Mouse (Mus musculus) kidney, embryonic 15.5 days (tissue): Measurements from ENCODE around the gene Ampd3. TPM values are rescaled to one million over a fixed set of nuclear protein-coding genes. Genes with fewer than 3 reads are reported as not detected.

Experiments
- ATAC-seq: fragments of 200-750 bp; cut with Nextera tagmentation; replicated peaks from 2 replicates; pipeline ENCODE4 v1.8.0; 2017; ENCODE audit warnings: moderate TSS enrichment; ENCODE audit not compliant: low FRiP score
- H3K27ac ChIP-seq: fragments of 300-500 bp; sonication (generic); 2 replicates; pipeline ENCODE4 v1.5.1; 2015; ENCODE audit warnings: mild to moderate bottlenecking, inconsistent platforms
- H3K27me3 ChIP-seq: fragments of 300-500 bp; sonication (generic); 2 replicates; pipeline ENCODE4 v1.6.1; 2015; ENCODE audit warnings: inconsistent platforms
- H3K36me3 ChIP-seq: fragments of 300-500 bp; sonication (generic); 2 replicates; pipeline ENCODE4 v1.6.1; 2015; ENCODE audit warnings: inconsistent platforms
- H3K4me1 ChIP-seq: fragments of 300-500 bp; sonication (generic); 2 replicates; pipeline ENCODE4 v1.6.1; 2015; ENCODE audit warnings: inconsistent platforms
- H3K4me2 ChIP-seq: fragments of 300-500 bp; sonication (generic); 2 replicates; pipeline ENCODE4 v1.6.1; 2015; ENCODE audit warnings: moderate library complexity, mild to moderate bottlenecking, inconsistent platforms
- H3K4me3 ChIP-seq: fragments of 300-500 bp; sonication (generic); replicated peaks from 2 replicates; pipeline ENCODE4 v1.5.1; 2015; ENCODE audit warnings: mild to moderate bottlenecking, inconsistent platforms
- H3K9ac ChIP-seq: fragments of 300-500 bp; sonication (generic); 2 replicates; pipeline ENCODE4 v1.6.1; 2015; ENCODE audit warnings: mild to moderate bottlenecking, inconsistent platforms
- H3K9me3 ChIP-seq: fragments of 300-500 bp; sonication (generic); replicated peaks from 2 replicates; pipeline ENCODE4 v1.6.1; 2016; ENCODE audit warnings: inconsistent platforms
- WGBS: fragments of 180-500 bp; shearing (Covaris S2); methylation state at CpG from one replicate; pipeline ENCODE4 v1.1.7; 2015; ENCODE audit warnings: mixed read lengths; 5-methylcytosine and 5-hydroxymethylcytosine counted together
- microRNA-seq: library from miRNA; unstranded; fragments of <30 nt; microRNA quantifications from one replicate; pipeline ENCODE4, GENCODE M21; 2016
- polyA plus RNA-seq: library from polyadenylated mRNA; unstranded; fragments of >200 nt; fragmentation: Nextera tagmentation; extraction: Ambion mirVana; gene quantifications from 2 replicates; pipeline ENCODE4 v1.2.1, GENCODE M21; 2015

Gene Ampd3
- polyA plus RNA-seq, 1 experiment from 2014 or later = 9.8 TPM

GRCm38 (mm10) chr7:110853611-110854010, 85.6 kb downstream of the Ampd3 start:
- 57% methylated on average over 10 of the region's 10 CpGs for WGBS
- Histone ChIP-seq H3K4me3 (no peak overlapping the region), H3K9me3 (no peaks in the 10 kb centered on the region), H3K9ac (no peak overlapping the region), H3K4me1 (peaks cover 42% of the 10 kb centered on the region), H3K36me3 (no peaks in the 10 kb centered on the region), H3K4me2 (no peak overlapping the region), H3K27me3 (no peaks in the 10 kb centered on the region), H3K27ac (peak overlapping the region; percentile 61)
- ATAC-seq = no peak

- no peaks in the 10 kb centered on the region for H3K9me3 ChIP-seq
- no peak overlapping the region for H3K4me3 ChIP-seq
- H3K27me3 ChIP-seq = no peaks in the 10 kb centered on the region
- H3K36me3 ChIP-seq = no peaks in the 10 kb centered on the region
- no peak for ATAC-seq
- H3K4me2 ChIP-seq = no peak overlapping the region
- no peak overlapping the region for H3K9ac ChIP-seq
- peak overlapping the region; percentile 61; the same call in 1 of the 2 replicates for H3K27ac ChIP-seq
- 46% methylated on average over 3 of the region's 3 CpGs for WGBS
- H3K4me1 ChIP-seq = peaks cover 44% of the 10 kb centered on the region
Measured at GRCm38 (mm10) chr7:110854519-110854918, 86.5 kb downstream of the Ampd3 start.

- no peak overlapping the region for H3K9ac ChIP-seq
- H3K36me3 ChIP-seq = no peaks in the 10 kb centered on the region
- peaks cover 49% of the 10 kb centered on the region for H3K4me1 ChIP-seq
- peak; percentile 50 for ATAC-seq
- no peak overlapping the region for H3K4me2 ChIP-seq
- no peak overlapping the region for H3K4me3 ChIP-seq
- peak overlapping the region; percentile 41; the same call in 1 of the 2 replicates for H3K27ac ChIP-seq
- 67% methylated on average over 8 of the region's 8 CpGs for WGBS
- H3K27me3 ChIP-seq = no peaks in the 10 kb centered on the region
- H3K9me3 ChIP-seq = no peaks in the 10 kb centered on the region
Measured at GRCm38 (mm10) chr7:110854927-110855546, 87.0 kb downstream of the Ampd3 start.

- no peaks in the 10 kb centered on the region for H3K9me3 ChIP-seq
- H3K9ac ChIP-seq = no peak overlapping the region
- H3K4me1 ChIP-seq = peaks cover 52% of the 10 kb centered on the region
- 69% methylated on average over 1 of the region's 1 CpGs for WGBS
- no peaks in the 10 kb centered on the region for H3K27me3 ChIP-seq
- ATAC-seq = no peak
- H3K36me3 ChIP-seq = no peaks in the 10 kb centered on the region
- H3K27ac ChIP-seq = peak overlapping the region; percentile 41; the same call in 1 of the 2 replicates
- H3K4me3 ChIP-seq = no peak overlapping the region
- H3K4me2 ChIP-seq = no peak overlapping the region
Measured at GRCm38 (mm10) chr7:110855604-110856003, 87.6 kb downstream of the Ampd3 start.

- Histone ChIP-seq H3K36me3 (no peaks in the 10 kb centered on the region), H3K9ac (no peak overlapping the region), H3K9me3 (no peaks in the 10 kb centered on the region), H3K27me3 (no peaks in the 10 kb centered on the region), H3K4me2 (no peak overlapping the region), H3K4me1 (peaks cover 33% of the 10 kb centered on the region), H3K27ac (peak overlapping the region; percentile 48; the same call in 1 of the 2 replicates), H3K4me3 (no peak overlapping the region)
- ATAC-seq = no peak
- 40% methylated on average over 5 of the region's 5 CpGs for WGBS
Measured at GRCm38 (mm10) chr7:110860129-110860528, 92.1 kb downstream of the Ampd3 start.

Small RNA genes lying within 50 kb of the gene (microRNA-seq; reads per million reads assigned to microRNA genes)
- not detected for gene Gm47282

Other genes starting within 250 kb of the Ampd3 start
- 38.5 and 38.9 TPM in 2 replicates for gene Sbf2, start 153.3 kb upstream of the Ampd3 start, polyA plus RNA-seq
- 9.9 and 12.5 TPM in 2 replicates for gene Adm, start 140.5 kb upstream of the Ampd3 start, polyA plus RNA-seq
- 30.2 and 30.8 TPM in 2 replicates for gene Rnf141, start 76.3 kb downstream of the Ampd3 start, polyA plus RNA-seq
- 6.5 and 9.1 TPM in 2 replicates for gene Lyve1, start 95.0 kb downstream of the Ampd3 start, polyA plus RNA-seq
- 11.1 and 15.8 TPM in 2 replicates for gene Mrvi1, start 214.3 kb downstream of the Ampd3 start, polyA plus RNA-seq